Mouse (Mus musculus) ES-E14 (cell line): Measurements from ENCODE around the gene Scamp4. TPM values are rescaled to one million over a fixed set of nuclear protein-coding genes. Genes with fewer than 3 reads are reported as not detected.

Source experiments
- DNase-seq: peaks from one replicate; pipeline ENCODE4 v3.0.0-alpha.2; 2013; ENCODE audit warnings: low read depth, low spot score
- H3K27ac ChIP-seq: 2 replicates; pipeline ENCODE4 v1.5.1; 2012; ENCODE audit warnings: low read depth, mild to moderate bottlenecking, low read length, moderate library complexity, mixed read lengths; ENCODE audit not compliant: poor library complexity, insufficient read depth, severe bottlenecking
- H3K36me3 ChIP-seq: 2 replicates; pipeline ENCODE4 v1.6.1; 2012; ENCODE audit warnings: mild to moderate bottlenecking, low read length, moderate library complexity, mixed read lengths; ENCODE audit not compliant: control insufficient read depth, poor library complexity, insufficient read depth, severe bottlenecking
- H3K4me1 ChIP-seq, 2 experiments: fragments of 150-350 bp in 1 of 2; sonication (generic) in 1 of 2; 2 replicates each; pipeline ENCODE4 v1.6.1; 2012; ENCODE audit warnings: low read length in 2 of 2, mild to moderate bottlenecking in 1 of 2, mixed read lengths in 1 of 2; ENCODE audit not compliant: control insufficient read depth in 2 of 2, insufficient read depth in 2 of 2, poor library complexity in 1 of 2
- H3K4me3 ChIP-seq, 2 experiments: fragments of 150-350 bp in 1 of 2; sonication (generic) in 1 of 2; 2 replicates each; pipeline ENCODE4 v1.5.1; 2012; ENCODE audit warnings: low read length in 2 of 2, low read depth in 1 of 2, mild to moderate bottlenecking in 1 of 2, mixed read lengths in 1 of 2; ENCODE audit not compliant: insufficient read depth in 1 of 2, poor library complexity in 1 of 2, severe bottlenecking in 1 of 2
- H3K9ac ChIP-seq: 2 replicates; pipeline ENCODE4 v1.6.1; 2012; ENCODE audit warnings: low read depth, mild to moderate bottlenecking, low read length, mixed read lengths; ENCODE audit not compliant: poor library complexity, insufficient read depth, severe bottlenecking
- H3K9me3 ChIP-seq: fragments of 150-350 bp; sonication (generic); 2 replicates; pipeline ENCODE4 v1.6.1; 2012; ENCODE audit warnings: low read depth, mild to moderate bottlenecking, low read length; ENCODE audit not compliant: control insufficient read depth, insufficient read depth
- CHD2 ChIP-seq: IDR thresholded peaks from 2 replicates; pipeline ENCODE4 v1.6.1; 2014; ENCODE audit warnings: mild to moderate bottlenecking, low read depth, low read length, inconsistent platforms
- HCFC1 ChIP-seq: IDR thresholded peaks from 2 replicates; pipeline ENCODE4 v1.6.1; 2012; ENCODE audit warnings: low read length, inconsistent platforms, borderline replicate concordance; ENCODE audit not compliant: insufficient read depth
- MAFK ChIP-seq: IDR thresholded peaks from 2 replicates; pipeline ENCODE4 v1.6.1; 2014; ENCODE audit warnings: mild to moderate bottlenecking, low read depth, low read length, inconsistent platforms; ENCODE audit not compliant: insufficient read depth
- ZC3H11A ChIP-seq: IDR thresholded peaks from 2 replicates; pipeline ENCODE4 v1.6.1; 2012; ENCODE audit warnings: low read depth, mild to moderate bottlenecking, inconsistent platforms, low read length, borderline replicate concordance
- ZNF384 ChIP-seq: IDR thresholded peaks from 2 replicates; pipeline ENCODE4 v1.6.1; 2012; ENCODE audit warnings: low read depth, low read length, inconsistent platforms
- in situ Hi-C, 2 experiments: fragments of 600-800 bp; cut with MboI; formaldehyde crosslinking; loops; one replicate each; pipeline ENCODE4 v1.15.1; 2025; ENCODE audit warnings: low sequenced_read_pairs in 2 of 2, inconsistent platforms in 1 of 2; ENCODE audit not compliant: unreplicated experiment in 2 of 2
- total RNA-seq: library from RNA; depleted of rRNA; stranded (reverse); fragments of 300-350 nt; gene quantifications from 2 replicates; pipeline ENCODE4 v1.2.3, GENCODE M21; 2012

The Scamp4 gene
- total RNA-seq, 1 experiment, result 54.8 TPM

DNA sequence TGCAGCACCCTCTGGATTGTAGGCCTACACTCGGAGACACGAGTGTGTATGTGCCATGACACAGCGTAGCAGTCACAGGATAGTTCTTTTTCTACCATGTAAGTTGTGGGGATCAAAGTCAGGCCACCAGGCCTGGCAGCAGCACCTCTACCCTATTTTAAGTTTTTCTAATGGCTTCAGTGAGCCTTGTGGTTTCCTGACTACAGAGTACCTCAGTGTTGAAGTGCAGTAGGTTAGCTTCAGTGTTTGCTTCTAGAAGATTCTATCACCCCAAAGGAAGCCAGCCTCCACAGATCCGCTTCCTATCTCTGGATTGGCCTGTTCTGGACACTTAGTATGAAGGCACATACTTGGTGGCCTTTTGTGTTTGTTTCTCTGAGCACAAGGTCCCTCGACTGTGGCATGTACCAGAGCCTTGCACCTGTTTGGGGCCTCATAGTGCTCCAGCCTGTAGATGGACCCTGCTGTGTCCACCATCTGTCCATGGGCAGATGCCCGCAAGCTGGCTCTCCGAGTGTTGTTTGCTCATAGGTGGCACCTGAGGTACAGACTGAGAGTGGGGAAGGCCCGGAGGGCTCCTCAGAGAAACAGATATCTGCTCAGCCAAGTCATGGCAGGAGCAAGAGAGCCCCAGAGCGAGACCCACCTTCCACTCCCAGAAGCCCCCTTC lies 7.6 kb downstream of the Scamp4 start:
- TF ChIP-seq HCFC1 (no peak), MAFK (no peak), CHD2 (no peak), ZC3H11A (no peak), ZNF384 (no peak)
- Histone ChIP-seq H3K27ac (no peak overlapping the region), H3K9me3 (no peaks in the 10 kb centered on the region), H3K36me3 (peaks cover 57% of the 10 kb centered on the region), H3K4me3 (no peak overlapping the region), H3K4me1 (peaks cover 0 to 14% of the 10 kb centered on the region in 2 experiments; a peak in 1 of 4 replicates), H3K9ac (no peak overlapping the region)
- DNase-seq, result no peak
- in situ Hi-C loops, result no loop called here

DNA sequence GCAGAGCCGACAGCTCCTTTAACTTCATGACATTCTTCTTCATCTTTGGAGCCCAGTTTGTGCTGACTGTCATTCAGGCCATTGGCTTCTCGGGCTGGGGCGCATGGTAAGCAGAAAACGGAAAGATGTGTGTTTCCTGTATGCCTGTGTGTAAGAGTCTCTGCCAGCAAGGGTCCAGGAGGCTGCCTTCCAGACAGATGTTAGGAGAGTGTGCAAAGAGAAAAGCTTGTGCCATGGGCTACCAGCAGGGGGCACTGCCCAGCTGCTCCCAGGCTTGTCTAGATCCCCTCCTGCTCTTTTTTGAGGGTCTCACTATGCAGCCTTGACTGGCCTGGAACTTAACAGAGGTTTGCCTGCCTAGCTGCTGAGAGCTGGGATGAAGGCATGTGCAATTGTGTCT lies 8.4 kb downstream of the Scamp4 start:
- DNase-seq, result no peak
- Histone ChIP-seq H3K4me3 (no peak overlapping the region), H3K27ac (no peak overlapping the region), H3K9me3 (no peaks in the 10 kb centered on the region), H3K36me3 (peaks cover 60% of the 10 kb centered on the region), H3K4me1 (peaks cover 0 to 14% of the 10 kb centered on the region in 2 experiments; a peak in 1 of 4 replicates), H3K9ac (no peak overlapping the region)
- TF ChIP-seq ZC3H11A (no peak), HCFC1 (no peak), MAFK (no peak), CHD2 (no peak), ZNF384 (no peak)
- in situ Hi-C loops, result no loop called here

GRCm38 (mm10) chr10:80611905-80612304 lies 9.2 kb downstream of the Scamp4 start:
- H3K9ac ChIP-seq, result no peak overlapping the region
- H3K9me3 ChIP-seq, result no peaks in the 10 kb centered on the region
- TF ChIP-seq ZNF384, result no peak
- TF ChIP-seq ZC3H11A, result no peak
- TF ChIP-seq MAFK, result no peak
- no peak for TF ChIP-seq CHD2
- no peak for TF ChIP-seq HCFC1
- peaks cover 0 to 11% of the 10 kb centered on the region in 2 experiments; a peak in 1 of 4 replicates for H3K4me1 ChIP-seq
- in situ Hi-C loops, result no loop called here
- H3K4me3 ChIP-seq, result no peak overlapping the region
- DNase-seq, result no peak
- H3K27ac ChIP-seq, result no peak overlapping the region
- peaks cover 54% of the 10 kb centered on the region for H3K36me3 ChIP-seq

GRCm38 (mm10) chr10:80613821-80614220 lies 11.1 kb downstream of the Scamp4 start:
- H3K4me1 ChIP-seq, result peaks cover 0 to 3% of the 10 kb centered on the region in 2 experiments; a peak in 1 of 4 replicates
- H3K9ac ChIP-seq, result 0 out of 2 replicates have a peak overlapping the region, but pooled peaks have one; percentile 5
- in situ Hi-C loops, result no loop called here
- H3K4me3 ChIP-seq, result no peak overlapping the region
- DNase-seq, result no peak
- no peaks in the 10 kb centered on the region for H3K9me3 ChIP-seq
- no peak overlapping the region for H3K27ac ChIP-seq
- TF ChIP-seq ZC3H11A (no peak), ZNF384 (no peak), HCFC1 (no peak), CHD2 (no peak), MAFK (no peak)
- peaks cover 35% of the 10 kb centered on the region for H3K36me3 ChIP-seq

DNA sequence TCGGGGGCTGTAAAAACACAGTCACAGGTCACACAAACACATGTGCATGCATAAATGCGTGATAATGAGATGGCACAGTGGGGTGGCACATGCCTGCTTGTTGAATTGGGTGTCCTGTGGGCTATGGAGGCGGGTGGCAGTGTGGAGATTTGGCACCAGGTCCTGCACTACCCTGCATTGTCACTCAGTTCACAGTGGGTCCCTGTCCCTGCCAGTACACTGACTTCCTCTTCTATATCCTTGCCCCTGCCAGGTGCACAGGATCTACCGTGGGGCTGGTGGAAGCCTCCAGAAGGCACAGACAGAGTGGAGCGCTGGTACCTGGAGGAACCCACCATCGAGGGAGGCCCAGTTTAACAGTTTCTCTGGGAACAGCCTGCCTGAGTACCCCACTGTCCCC lies 11.7 kb downstream of the Scamp4 start:
- TF ChIP-seq ZC3H11A, result no peak
- TF ChIP-seq ZNF384, result no peak
- no peak for TF ChIP-seq MAFK
- no peak for TF ChIP-seq HCFC1
- TF ChIP-seq CHD2, result no peak
- H3K27ac ChIP-seq, result no peak overlapping the region
- no peak overlapping the region for H3K9ac ChIP-seq
- H3K4me3 ChIP-seq, result no peak overlapping the region
- in situ Hi-C loops, result no loop called here
- peaks cover 0 to 3% of the 10 kb centered on the region in 2 experiments; a peak in 1 of 4 replicates for H3K4me1 ChIP-seq
- H3K9me3 ChIP-seq, result no peaks in the 10 kb centered on the region
- DNase-seq, result no peak
- H3K36me3 ChIP-seq, result peaks cover 34% of the 10 kb centered on the region
